25 mouse cellular contexts compared by ENCODE assay signal in the genomic region with DNA sequence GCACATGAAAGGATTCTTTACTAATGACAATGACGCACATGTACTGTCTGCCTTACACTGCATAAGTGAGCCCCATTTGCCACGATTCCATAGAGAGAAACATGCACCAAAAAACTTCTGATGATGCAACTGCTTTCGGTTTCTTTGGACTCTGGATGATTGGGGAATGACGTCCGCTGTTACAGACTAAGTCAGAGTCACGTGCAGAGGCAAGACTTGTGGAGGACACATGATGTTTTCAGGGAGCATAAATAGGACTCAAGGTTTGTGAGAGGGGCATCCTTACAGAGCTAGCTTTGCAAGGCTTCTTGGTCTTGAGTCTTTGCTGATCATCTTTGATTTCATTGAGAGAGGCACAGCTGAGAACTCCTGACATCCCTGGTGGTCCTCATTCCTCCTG.
"Had no signal": no experiment of that assay in that cellular context is flagged by ENCODE, and none has a peak within 500 bp of the region (broad histone marks: within the 10 kb centered on the region; RNA-seq: fewer than 3 reads in every experiment).

No protein-coding gene starts in this region.

- H3K27ac ChIP-seq: heart, embryonic 10.5 days; hindbrain, embryonic 10.5 days; hindbrain, embryonic 12.5 days; hindbrain, embryonic 14.5 days; layer of hippocampus, adult 2 months; left cerebral cortex, adult 2 months; limb, embryonic 10.5 days; limb, embryonic 12.5 days; liver, embryonic 13.5 days had no signal

- H3K4me1 ChIP-seq: heart, embryonic 10.5 days; heart, embryonic 12.5 days; hindbrain, embryonic 12.5 days; liver, embryonic 13.5 days had no signal

- H3K36me3 ChIP-seq: heart, embryonic 10.5 days; heart, embryonic 12.5 days; hindbrain, embryonic 10.5 days; hindbrain, embryonic 12.5 days; limb, embryonic 10.5 days; limb, embryonic 12.5 days; liver, embryonic 13.5 days had no signal

- H3K27me3 ChIP-seq: heart, embryonic 12.5 days; hindbrain, embryonic 12.5 days; limb, embryonic 12.5 days; liver, embryonic 13.5 days had no signal

- H3K9ac ChIP-seq: heart, embryonic 12.5 days; hindbrain, embryonic 12.5 days; hindbrain, embryonic 14.5 days; limb, embryonic 12.5 days; liver, embryonic 13.5 days had no signal

- ATAC-seq: hindbrain, embryonic 16.5 days; inflammation-experienced regulatory T-cells, adult 6 months; intestine, embryonic 16.5 days had no signal

- H3K9me3 ChIP-seq: heart, embryonic 10.5 days; heart, embryonic 12.5 days; hindbrain, embryonic 10.5 days; hindbrain, embryonic 12.5 days; limb, embryonic 10.5 days; limb, embryonic 12.5 days; liver, embryonic 13.5 days had no signal

- H3K4me3 ChIP-seq: heart, embryonic 10.5 days; heart, embryonic 12.5 days; hindbrain, embryonic 10.5 days; hindbrain, embryonic 12.5 days; layer of hippocampus, adult 2 months; left cerebral cortex, adult 2 months; limb, embryonic 10.5 days; limb, embryonic 12.5 days; liver, embryonic 13.5 days had no signal

- H3K4me2 ChIP-seq: heart, embryonic 12.5 days; hindbrain, embryonic 12.5 days; hindbrain, embryonic 14.5 days; limb, embryonic 12.5 days; liver, embryonic 11.5 days; liver, embryonic 13.5 days had no signal

- DNase-seq: gastrocnemius, postnatal 14 days; gastrocnemius, postnatal 36 days; heart, adult 18-20 months; heart, postnatal 10 days; heart, postnatal 4 days; kidney, adult 18-20 months; kidney, adult 8-10 months; kidney, postnatal 10 days; kidney, postnatal 25 days; kidney, postnatal 4 days; liver; liver, embryonic 13.5 days had no signal
